Mouse (Mus musculus) limb, embryonic 14.5 days (tissue): ENCODE measurements at regions not wholly inside any gene's neighbourhood (a gene's known extent, or its start where the extent isn't known, plus 50 kb on each side); places are given as distances from the start of the nearest gene placed in this dataset.

Experiments used
- ATAC-seq: fragments of 200-750 bp; cut with Nextera tagmentation; 2 replicates; pipeline ENCODE4 v1.8.0; 2017; ENCODE audit warnings: low read depth, moderate number of reproducible peaks, moderate TSS enrichment; ENCODE audit not compliant: low FRiP score
- DNase-seq: peaks from one replicate; pipeline ENCODE4 v3.0.0-alpha.2; 2015; ENCODE audit warnings: low spot score
- H3K27ac ChIP-seq: fragments of 300-500 bp; sonication (generic); replicated peaks from 2 replicates; pipeline ENCODE4 v1.5.1; 2014; ENCODE audit warnings: low read depth, mild to moderate bottlenecking, low read length, moderate library complexity, mixed read lengths
- H3K27me3 ChIP-seq: fragments of 300-500 bp; sonication (generic); 2 replicates; pipeline ENCODE4 v1.6.1; 2014; ENCODE audit warnings: low read length, mixed read lengths; ENCODE audit not compliant: control insufficient read depth, insufficient read depth
- H3K36me3 ChIP-seq: fragments of 300-500 bp; sonication (generic); 2 replicates; pipeline ENCODE4 v1.6.1; 2014; ENCODE audit warnings: mild to moderate bottlenecking, low read length, moderate library complexity, mixed read lengths; ENCODE audit not compliant: control insufficient read depth, insufficient read depth
- H3K4me1 ChIP-seq: fragments of 300-500 bp; sonication (generic); 2 replicates; pipeline ENCODE4 v1.6.1; 2014; ENCODE audit warnings: antibody characterized with exemption, low read length, mixed read lengths; ENCODE audit not compliant: control insufficient read depth, insufficient read depth
- H3K4me2 ChIP-seq: fragments of 300-500 bp; sonication (generic); replicated peaks from 2 replicates; pipeline ENCODE4 v1.6.1; 2014; ENCODE audit warnings: low read depth, mild to moderate bottlenecking, low read length, moderate library complexity; ENCODE audit not compliant: severe bottlenecking
- H3K4me3 ChIP-seq: fragments of 300-500 bp; sonication (generic); replicated peaks from 2 replicates; pipeline ENCODE4 v1.5.1; 2014; ENCODE audit warnings: low read length
- H3K9ac ChIP-seq: fragments of 300-500 bp; sonication (generic); 2 replicates; pipeline ENCODE4 v1.6.1; 2014; ENCODE audit warnings: mild to moderate bottlenecking, low read depth, low read length, moderate library complexity; ENCODE audit not compliant: severe bottlenecking
- H3K9me3 ChIP-seq: fragments of 300-500 bp; sonication (generic); 2 replicates; pipeline ENCODE4 v1.6.1; 2016; ENCODE audit warnings: low read length; ENCODE audit not compliant: control insufficient read depth
- POLR2A ChIP-seq: fragments of 200-500 bp; IDR thresholded peaks from 2 replicates; pipeline ENCODE4 v1.8.0; 2012; ENCODE audit warnings: inconsistent platforms, mild to moderate bottlenecking, moderate library complexity, borderline replicate concordance; ENCODE audit not compliant: insufficient read depth, insufficient read length; ENCODE audit errors: extremely low read depth
- WGBS: fragments of 180-500 bp; shearing (Covaris S2); extraction: QIAGEN DNeasy Blood & Tissue Kit; methylation state at CpG from one replicate; pipeline ENCODE4 v1.1.7; 2014; 5-methylcytosine and 5-hydroxymethylcytosine counted together

- Histone ChIP-seq H3K36me3 (no peaks in the 10 kb centered on the region), H3K4me3 (no peak overlapping the region), H3K9me3 (no peaks in the 10 kb centered on the region), H3K4me2 (no peak overlapping the region), H3K27me3 (no peaks in the 10 kb centered on the region), H3K4me1 (no peaks in the 10 kb centered on the region), H3K27ac (no peak overlapping the region), H3K9ac (no peak overlapping the region)
- DNase-seq, result no peak
- ATAC-seq, result no peak
- WGBS, result 34% methylated on average over 4 of the region's 4 CpGs
- TF ChIP-seq POLR2A, result no peak
Observed at GRCm38 (mm10) chr6:96043711-96044110, 69.2 kb upstream of the Fam19a1 start.

GRCm38 (mm10) chr6:96053476-96053875 lies 59.5 kb upstream of the Fam19a1 start:
- DNase-seq (no peak), ATAC-seq (no peak)
- Histone ChIP-seq H3K4me1 (no peaks in the 10 kb centered on the region), H3K4me2 (no peak overlapping the region), H3K27ac (no peak overlapping the region), H3K9me3 (no peaks in the 10 kb centered on the region), H3K9ac (no peak overlapping the region), H3K27me3 (no peaks in the 10 kb centered on the region), H3K4me3 (no peak overlapping the region), H3K36me3 (no peaks in the 10 kb centered on the region)
- WGBS, result 86% methylated on average over 4 of the region's 4 CpGs
- TF ChIP-seq POLR2A, result no peak

GRCm38 (mm10) chr6:96057011-96057410 lies 55.9 kb upstream of the Fam19a1 start:
- WGBS, result 80% methylated on average over 2 of the region's 2 CpGs
- no peaks in the 10 kb centered on the region for H3K27me3 ChIP-seq
- no peaks in the 10 kb centered on the region for H3K4me1 ChIP-seq
- no peaks in the 10 kb centered on the region for H3K36me3 ChIP-seq
- no peak for ATAC-seq
- H3K4me2 ChIP-seq, result no peak overlapping the region
- H3K9ac ChIP-seq, result no peak overlapping the region
- H3K27ac ChIP-seq, result no peak overlapping the region
- no peak overlapping the region for H3K4me3 ChIP-seq
- H3K9me3 ChIP-seq, result no peaks in the 10 kb centered on the region
- TF ChIP-seq POLR2A, result no peak
- no peak for DNase-seq

- ATAC-seq (no peak), DNase-seq (no peak)
- H3K9ac ChIP-seq, result no peak overlapping the region
- no peak overlapping the region for H3K27ac ChIP-seq
- WGBS, result 95% methylated on average over 5 of the region's 5 CpGs
- no peak overlapping the region for H3K4me2 ChIP-seq
- H3K4me1 ChIP-seq, result no peaks in the 10 kb centered on the region
- no peak for TF ChIP-seq POLR2A
- H3K27me3 ChIP-seq, result no peaks in the 10 kb centered on the region
- H3K4me3 ChIP-seq, result no peak overlapping the region
- no peaks in the 10 kb centered on the region for H3K9me3 ChIP-seq
- H3K36me3 ChIP-seq, result no peaks in the 10 kb centered on the region
Observed at GRCm38 (mm10) chr6:96057575-96058159, 55.3 kb upstream of the Fam19a1 start.

GRCm38 (mm10) chr6:96061979-96062378 lies 51.0 kb upstream of the Fam19a1 start:
- no peak for ATAC-seq
- Histone ChIP-seq H3K9ac (no peak overlapping the region), H3K4me1 (no peaks in the 10 kb centered on the region), H3K27ac (no peak overlapping the region), H3K4me3 (no peak overlapping the region), H3K36me3 (no peaks in the 10 kb centered on the region), H3K9me3 (no peaks in the 10 kb centered on the region), H3K27me3 (no peaks in the 10 kb centered on the region), H3K4me2 (no peak overlapping the region)
- no peak for TF ChIP-seq POLR2A
- 68% methylated on average over 1 of the region's 1 CpGs for WGBS
- no peak for DNase-seq
